Mouse (Mus musculus) limb, embryonic 12.5 days (tissue): ENCODE results near the gene Tecr. TPM values are rescaled to one million over a fixed set of nuclear protein-coding genes. Genes with fewer than 3 reads are reported as not detected.

Experiments
- ATAC-seq: fragments of 200-750 bp; cut with Nextera tagmentation; 2 replicates; pipeline ENCODE4 v1.8.0; 2017; ENCODE audit warnings: low read depth, moderate TSS enrichment; ENCODE audit not compliant: insufficient number of reproducible peaks, insufficient read depth, low FRiP score, low TSS enrichment
- H3K27ac ChIP-seq: fragments of 300-500 bp; sonication (generic); 2 replicates; pipeline ENCODE4 v1.5.1; 2016; ENCODE audit warnings: mild to moderate bottlenecking, moderate library complexity
- H3K27me3 ChIP-seq: fragments of 300-500 bp; sonication (generic); 2 replicates; pipeline ENCODE4 v1.6.1; 2016; ENCODE audit warnings: mild to moderate bottlenecking, moderate library complexity
- H3K36me3 ChIP-seq: fragments of 300-500 bp; sonication (generic); 2 replicates; pipeline ENCODE4 v1.6.1; 2016; ENCODE audit warnings: mild to moderate bottlenecking, moderate library complexity
- H3K4me1 ChIP-seq: fragments of 300-500 bp; sonication (generic); replicated peaks from 2 replicates; pipeline ENCODE4 v1.6.1; 2016
- H3K4me2 ChIP-seq: fragments of 300-500 bp; sonication (generic); 2 replicates; pipeline ENCODE4 v1.6.1; 2016; ENCODE audit warnings: mild to moderate bottlenecking, moderate library complexity
- H3K4me3 ChIP-seq: fragments of 300-500 bp; sonication (generic); replicated peaks from 2 replicates; pipeline ENCODE4 v1.5.1; 2016; ENCODE audit warnings: mild to moderate bottlenecking
- H3K9ac ChIP-seq: fragments of 300-500 bp; sonication (generic); replicated peaks from 2 replicates; pipeline ENCODE4 v1.6.1; 2016; ENCODE audit warnings: mild to moderate bottlenecking, moderate library complexity
- H3K9me3 ChIP-seq: fragments of 300-500 bp; sonication (generic); 2 replicates; pipeline ENCODE4 v1.6.1; 2016; ENCODE audit warnings: mild to moderate bottlenecking, moderate library complexity
- WGBS: fragments of 180-500 bp; shearing (Covaris S2); methylation state at CpG from one replicate; pipeline ENCODE4 v1.1.7; 2016; 5-methylcytosine and 5-hydroxymethylcytosine counted together
- polyA plus RNA-seq: library from polyadenylated mRNA; unstranded; fragments of >200 nt; fragmentation: Nextera tagmentation; extraction: Ambion mirVana; gene quantifications from 2 replicates; pipeline ENCODE4 v1.2.1, GENCODE M21; 2016

Gene Tecr
- polyA plus RNA-seq, 1 experiment from 2014 or later, result 577 TPM

DNA sequence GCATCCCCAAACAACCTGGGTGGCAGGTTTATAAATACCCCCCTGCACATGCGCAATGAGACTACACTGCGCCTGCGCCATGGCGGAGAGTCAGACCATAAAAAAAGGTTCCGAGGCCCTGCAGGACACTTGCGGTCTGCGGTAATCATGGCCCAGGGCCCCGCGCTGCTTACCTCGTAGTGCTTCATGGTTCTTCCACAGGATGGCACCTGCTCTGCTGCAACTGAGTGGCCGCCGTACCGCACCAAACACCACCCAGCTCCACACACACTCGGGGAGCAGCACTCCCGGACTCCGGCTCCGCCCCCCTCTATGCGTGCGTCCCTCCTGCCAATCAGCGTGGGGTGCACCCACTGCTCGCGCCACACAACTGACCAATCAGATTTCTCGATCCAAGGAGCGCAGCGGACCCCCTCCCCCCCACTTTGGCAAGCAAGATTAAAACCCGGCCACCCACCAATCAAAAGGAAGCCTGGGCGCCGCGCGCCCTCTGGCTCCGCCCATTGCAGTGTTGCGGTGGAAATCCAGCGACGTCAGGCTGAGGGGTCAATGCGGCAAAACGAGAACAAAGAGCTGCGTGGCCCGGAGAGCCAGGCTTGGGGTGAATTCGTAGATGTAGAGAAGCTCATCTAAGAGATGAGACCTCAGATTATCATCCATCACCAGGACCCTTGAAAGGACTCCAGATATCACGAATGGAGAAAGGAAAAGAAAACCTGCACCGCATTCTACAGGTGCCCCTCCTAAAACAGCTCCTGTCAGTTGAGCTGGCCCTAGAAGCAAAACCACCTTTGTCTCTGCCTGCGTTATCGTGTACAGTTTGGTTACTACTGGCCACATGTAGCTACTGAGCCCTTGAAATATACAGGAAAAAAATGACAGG, 13.4 kb downstream of the Tecr start:
- Histone ChIP-seq H3K4me2 (peak overlapping the region; percentile 86), H3K27ac (peak overlapping the region; percentile 91), H3K4me3 (peak overlapping the region; percentile 86), H3K4me1 (peaks cover 24% of the 10 kb centered on the region), H3K27me3 (no peaks in the 10 kb centered on the region), H3K36me3 (peaks cover 21% of the 10 kb centered on the region), H3K9ac (peak overlapping the region; percentile 91), H3K9me3 (no peaks in the 10 kb centered on the region)
- peak; percentile 98 for ATAC-seq
- under 1% methylated on average over 43 of the region's 43 CpGs for WGBS

DNA sequence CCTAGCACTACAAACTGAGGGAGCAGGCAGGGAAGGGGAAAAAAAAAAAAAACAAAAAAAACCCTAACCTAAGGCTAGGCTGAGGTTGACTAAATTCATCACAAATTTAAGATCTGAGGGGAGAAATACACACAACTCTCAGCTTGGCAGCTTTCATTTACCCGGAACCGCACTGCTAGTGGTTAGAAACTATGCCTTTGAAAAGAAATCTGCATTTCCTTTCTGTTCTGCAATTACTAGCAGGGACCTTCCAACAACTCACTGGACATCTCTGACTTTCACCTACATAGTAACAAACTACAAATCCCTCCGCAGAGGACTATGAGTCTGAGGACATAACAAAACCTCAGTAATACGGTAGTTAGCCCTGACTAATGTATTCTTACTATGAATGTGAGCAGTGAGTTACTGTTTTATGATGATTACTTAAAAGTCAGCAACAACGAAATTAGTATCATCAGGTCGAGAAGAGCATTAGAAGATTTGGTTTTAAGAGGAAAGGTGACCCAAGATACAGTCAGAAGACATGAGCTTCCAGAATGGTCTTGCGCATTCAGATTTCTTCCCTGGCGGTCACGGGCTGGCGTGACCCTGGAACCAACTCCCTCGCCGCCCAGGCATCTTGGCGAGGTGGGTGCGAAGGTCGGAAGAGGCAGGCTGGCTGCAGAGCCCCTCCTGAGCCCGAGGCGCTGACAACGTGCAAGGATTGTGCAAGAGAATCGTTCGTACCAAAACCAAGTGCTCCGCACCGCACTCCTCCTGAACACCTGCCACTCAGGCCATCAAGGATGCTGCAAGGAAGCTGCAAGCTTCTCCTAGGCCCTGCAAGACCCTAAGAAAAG, 14.2 kb downstream of the Tecr start:
- no peak for ATAC-seq
- 7% methylated on average over 22 of the region's 22 CpGs for WGBS

DNA sequence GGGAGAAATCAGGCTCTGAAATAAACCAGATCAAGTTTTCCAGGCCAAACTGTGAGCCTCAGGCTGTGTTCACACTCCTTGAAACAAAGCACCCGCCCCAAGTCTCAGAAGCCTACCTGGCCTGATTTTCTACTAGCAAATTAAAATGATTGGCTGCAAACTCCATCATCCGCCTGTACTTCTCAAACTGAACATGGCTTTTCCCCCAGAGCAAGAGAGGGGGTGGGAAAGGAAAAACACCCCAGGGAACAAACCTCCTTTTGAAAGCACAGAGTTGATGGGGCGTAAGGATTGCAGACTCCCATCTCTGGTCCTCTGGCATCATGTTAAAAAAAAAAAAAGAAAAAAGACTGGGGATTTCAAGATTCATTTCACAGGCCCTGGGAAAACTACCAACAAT, 15.1 kb downstream of the Tecr start:
- 64% methylated on average over 3 of the region's 3 CpGs for WGBS
- Histone ChIP-seq H3K9ac (peak overlapping the region; percentile 54; the same call in 1 of the 2 replicates), H3K27ac (no peak overlapping the region)

More for the DNA sequence above, 14.2 kb downstream of the Tecr start:
- Histone ChIP-seq H3K27me3 (no peaks in the 10 kb centered on the region), H3K4me1 (peaks cover 30% of the 10 kb centered on the region), H3K27ac (peak overlapping the region; percentile 90), H3K9me3 (no peaks in the 10 kb centered on the region), H3K4me2 (peak overlapping the region; percentile 86), H3K9ac (peak overlapping the region; percentile 91), H3K36me3 (peaks cover 28% of the 10 kb centered on the region), H3K4me3 (peak overlapping the region; percentile 86)

DNA sequence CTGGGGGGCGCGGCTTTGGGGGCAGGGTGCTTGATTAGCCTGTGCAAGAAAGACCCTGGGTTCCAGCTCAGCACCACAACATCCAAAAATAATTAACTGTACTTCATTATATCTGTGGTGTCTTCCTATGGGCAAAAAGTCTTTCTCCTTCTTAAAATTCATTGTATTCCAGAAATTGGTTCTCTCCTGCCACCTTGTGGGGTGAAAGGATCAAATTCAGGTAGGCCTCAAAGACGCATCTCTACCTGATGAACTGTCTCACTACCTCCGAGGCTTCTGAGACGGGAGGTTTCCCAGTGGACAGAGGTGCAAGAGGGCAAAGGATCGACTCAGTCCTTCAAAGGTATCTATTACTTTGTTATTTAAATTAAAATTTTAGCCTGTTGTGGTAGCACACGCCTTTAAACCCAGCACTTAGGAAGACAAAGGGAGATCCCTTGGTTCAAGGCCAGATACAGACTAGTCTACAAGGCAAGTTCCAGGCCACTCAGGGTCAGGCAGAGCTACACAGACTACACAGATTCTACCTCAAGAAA, 17.2 kb downstream of the Tecr start:
- Histone ChIP-seq H3K9ac (no peak overlapping the region), H3K4me2 (no peak overlapping the region), H3K36me3 (peaks cover 51% of the 10 kb centered on the region), H3K27me3 (no peaks in the 10 kb centered on the region), H3K4me3 (no peak overlapping the region), H3K9me3 (no peaks in the 10 kb centered on the region), H3K4me1 (peaks cover 30% of the 10 kb centered on the region), H3K27ac (no peak overlapping the region)
- no peak for ATAC-seq
- whole genome bisulfite sequencing, result 87% methylated on average over 7 of the region's 7 CpGs

More for the DNA sequence above, 15.1 kb downstream of the Tecr start:
- H3K27me3 ChIP-seq, result no peaks in the 10 kb centered on the region
- no peaks in the 10 kb centered on the region for H3K9me3 ChIP-seq
- peak overlapping the region; percentile 86 for H3K4me3 ChIP-seq
- H3K36me3 ChIP-seq, result peaks cover 37% of the 10 kb centered on the region
- H3K4me1 ChIP-seq, result peaks cover 30% of the 10 kb centered on the region
- ATAC-seq, result no peak
- H3K4me2 ChIP-seq, result peak overlapping the region; percentile 86

DNA sequence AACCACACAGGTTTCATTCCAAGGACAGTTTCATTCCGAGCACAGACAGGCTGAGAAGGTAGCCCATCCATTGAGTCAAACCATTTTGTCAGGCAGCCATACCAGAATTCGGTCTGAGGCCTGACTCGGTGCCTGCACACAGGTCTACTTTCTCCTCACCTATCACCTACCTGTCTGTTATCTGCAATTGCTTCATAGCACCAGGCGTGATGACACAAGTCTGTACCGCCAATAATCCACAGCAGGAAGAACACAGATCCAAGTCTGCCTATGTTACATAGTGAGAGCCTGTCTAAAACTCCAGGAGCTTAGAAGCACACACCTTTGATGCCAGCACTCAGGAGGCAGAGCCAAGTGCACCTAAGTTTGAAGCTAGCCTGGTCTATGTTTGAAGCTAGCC, 18.9 kb downstream of the Tecr start:
- no peaks in the 10 kb centered on the region for H3K27me3 ChIP-seq
- H3K4me1 ChIP-seq, result peaks cover 30% of the 10 kb centered on the region
- no peak overlapping the region for H3K27ac ChIP-seq
- H3K4me3 ChIP-seq, result no peak overlapping the region
- H3K4me2 ChIP-seq, result no peak overlapping the region
- no peak overlapping the region for H3K9ac ChIP-seq
- WGBS, result 92% methylated on average over 5 of the region's 5 CpGs
- H3K9me3 ChIP-seq, result no peaks in the 10 kb centered on the region
- no peak for ATAC-seq
- peaks cover 66% of the 10 kb centered on the region for H3K36me3 ChIP-seq

DNA sequence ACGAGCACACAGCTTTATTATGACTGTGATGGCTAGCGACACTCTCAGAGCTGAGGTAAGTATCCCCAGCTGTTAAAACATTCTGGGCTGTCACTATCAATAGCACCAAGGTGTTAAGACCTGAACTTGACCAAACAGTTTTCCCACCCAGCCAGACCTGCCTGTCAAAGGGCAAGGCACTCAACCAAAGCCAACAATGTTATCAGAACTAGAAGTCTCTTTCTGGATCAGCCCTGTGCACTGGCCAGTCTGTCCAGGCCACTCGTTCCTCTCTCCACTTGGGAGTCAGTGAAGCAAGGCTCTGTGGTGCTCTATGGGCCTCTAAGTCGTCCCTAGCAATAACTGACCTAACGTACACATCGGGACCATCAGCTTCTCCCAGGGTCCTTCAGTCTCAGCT, 20.1 kb downstream of the Tecr start:
- Histone ChIP-seq H3K4me2 (no peak overlapping the region), H3K4me3 (no peak overlapping the region), H3K27me3 (no peaks in the 10 kb centered on the region), H3K9ac (no peak overlapping the region), H3K36me3 (peaks cover 78% of the 10 kb centered on the region), H3K9me3 (no peaks in the 10 kb centered on the region), H3K27ac (no peak overlapping the region), H3K4me1 (peaks cover 22% of the 10 kb centered on the region)
- WGBS, result 74% methylated on average over 6 of the region's 6 CpGs
- ATAC-seq, result no peak

DNA sequence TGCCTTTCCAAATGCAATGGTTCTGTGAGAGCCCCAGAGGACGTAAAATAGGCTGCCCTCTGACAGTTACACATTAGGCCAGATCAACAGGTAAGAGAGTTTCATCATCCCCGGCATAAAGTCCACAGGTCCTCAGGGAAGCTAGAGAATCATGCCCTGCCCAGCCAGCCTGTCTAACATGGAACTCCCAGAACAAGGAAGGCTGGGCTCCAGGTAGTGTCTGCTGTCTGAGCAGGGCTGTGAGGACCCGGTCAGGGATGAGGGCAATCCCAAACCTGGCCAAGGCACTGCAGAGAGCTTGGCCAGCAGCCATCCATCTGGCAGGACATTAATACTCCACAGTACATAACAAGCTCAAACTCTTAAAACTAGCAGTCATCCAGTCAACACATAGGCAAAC, 22.4 kb downstream of the Tecr start:
- H3K27me3 ChIP-seq, result no peaks in the 10 kb centered on the region
- 85% methylated on average over 3 of the region's 3 CpGs for WGBS
- H3K4me1 ChIP-seq, result peaks cover 10% of the 10 kb centered on the region; the same call in 1 of the 2 replicates
- H3K4me2 ChIP-seq, result no peak overlapping the region
- no peaks in the 10 kb centered on the region for H3K9me3 ChIP-seq
- no peak for ATAC-seq
- peaks cover 78% of the 10 kb centered on the region for H3K36me3 ChIP-seq
- H3K4me3 ChIP-seq, result no peak overlapping the region
- H3K27ac ChIP-seq, result no peak overlapping the region
- no peak overlapping the region for H3K9ac ChIP-seq

DNA sequence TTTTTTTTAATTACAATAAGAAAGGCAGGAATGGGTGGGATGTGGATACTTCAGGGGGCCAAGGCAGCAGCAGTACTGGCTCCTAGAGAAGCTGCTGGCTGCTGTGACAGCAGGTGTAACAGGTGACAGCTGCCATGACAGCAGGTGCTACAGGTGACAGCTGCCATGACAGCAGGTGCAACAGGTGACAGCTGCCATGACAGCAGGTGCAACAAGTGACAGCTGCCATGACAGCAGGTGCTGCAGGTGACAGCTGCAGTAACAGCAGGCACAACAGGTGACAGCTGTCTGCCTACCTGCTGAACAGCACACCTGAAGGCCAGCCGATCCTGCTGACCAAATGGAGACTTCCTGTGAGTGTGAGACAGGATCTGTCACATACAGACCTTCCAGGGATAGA, 23.0 kb downstream of the Tecr start:
- no peak overlapping the region for H3K4me3 ChIP-seq
- H3K36me3 ChIP-seq, result peaks cover 78% of the 10 kb centered on the region
- no peak overlapping the region for H3K27ac ChIP-seq
- no peaks in the 10 kb centered on the region for H3K27me3 ChIP-seq
- no peak for ATAC-seq
- no peaks in the 10 kb centered on the region for H3K9me3 ChIP-seq
- H3K4me1 ChIP-seq, result peaks cover 10% of the 10 kb centered on the region; the same call in 1 of the 2 replicates
- H3K9ac ChIP-seq, result no peak overlapping the region
- no peak overlapping the region for H3K4me2 ChIP-seq
- WGBS, result 88% methylated on average over 1 of the region's 1 CpGs

DNA sequence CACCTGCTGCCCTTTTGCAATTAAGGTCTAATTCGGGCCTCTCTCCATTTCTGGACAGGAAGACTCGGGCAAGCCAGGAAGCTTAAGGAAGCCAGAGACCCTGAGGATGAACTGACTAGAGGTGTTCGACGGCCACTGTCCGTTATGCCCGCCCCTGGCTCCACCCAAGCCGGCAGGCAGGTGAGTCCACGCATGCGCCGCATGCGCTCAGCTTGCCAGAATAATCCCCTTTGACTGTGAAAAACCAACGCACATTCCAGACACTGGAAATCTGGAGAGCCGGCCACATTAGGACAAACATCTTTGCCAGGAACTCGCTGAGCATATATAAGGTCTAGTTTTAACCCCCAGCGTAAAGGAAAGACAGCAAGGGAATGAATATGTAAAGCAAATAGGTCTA, 24.5 kb downstream of the Tecr start:
- peaks cover 71% of the 10 kb centered on the region for H3K36me3 ChIP-seq
- no peaks in the 10 kb centered on the region for H3K27me3 ChIP-seq
- no peaks in the 10 kb centered on the region for H3K9me3 ChIP-seq
- no peak overlapping the region for H3K4me3 ChIP-seq
- WGBS, result 90% methylated on average over 15 of the region's 15 CpGs
- peaks cover 13% of the 10 kb centered on the region for H3K4me1 ChIP-seq
- no peak overlapping the region for H3K9ac ChIP-seq
- H3K27ac ChIP-seq, result no peak overlapping the region
- no peak for ATAC-seq
- H3K4me2 ChIP-seq, result no peak overlapping the region

DNA sequence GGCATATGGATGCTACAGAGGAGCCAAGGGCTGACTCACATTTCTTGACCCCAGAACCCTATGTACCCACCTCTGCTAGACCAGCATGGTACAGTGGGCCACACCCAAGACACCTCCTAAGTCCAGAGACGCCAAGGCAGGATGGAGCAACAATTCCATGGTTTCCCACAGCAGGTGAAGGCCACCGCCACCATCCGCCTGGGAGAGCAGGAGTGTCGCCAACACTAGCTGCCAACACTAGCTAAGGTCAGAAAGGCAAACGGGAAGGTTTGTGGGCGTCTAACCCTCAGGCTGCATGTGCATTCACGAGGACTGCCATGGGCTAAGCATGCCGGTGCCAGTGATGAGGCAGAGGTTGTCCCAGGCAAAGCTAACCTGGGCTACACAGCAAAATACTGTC, 25.5 kb downstream of the Tecr start:
- 92% methylated on average over 8 of the region's 8 CpGs for WGBS
- Histone ChIP-seq H3K27ac (no peak overlapping the region), H3K9ac (no peak overlapping the region), H3K4me1 (peaks cover 21% of the 10 kb centered on the region), H3K9me3 (no peaks in the 10 kb centered on the region), H3K27me3 (no peaks in the 10 kb centered on the region), H3K36me3 (peaks cover 65% of the 10 kb centered on the region), H3K4me2 (no peak overlapping the region), H3K4me3 (no peak overlapping the region)
- ATAC-seq, result no peak

DNA sequence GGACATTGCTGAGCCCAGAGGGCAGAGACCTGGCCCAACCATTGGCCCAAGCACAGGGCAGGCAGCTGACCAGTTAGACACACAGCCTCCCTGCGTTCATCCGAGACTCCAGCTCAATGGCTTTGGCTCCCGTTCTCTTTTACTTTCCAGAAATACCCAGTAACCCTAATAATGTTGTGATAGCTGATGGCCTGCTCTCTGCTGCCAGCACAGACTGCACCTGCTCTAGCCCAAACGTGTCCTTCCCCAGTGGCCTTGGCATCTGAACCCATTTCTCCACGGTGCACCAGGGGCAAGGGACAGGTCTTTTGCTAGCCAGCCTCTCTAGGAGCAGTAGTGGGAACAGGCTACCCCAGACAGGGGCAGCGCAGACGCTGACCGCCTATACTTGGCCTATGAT, 26.9 kb downstream of the Tecr start:
- H3K27ac ChIP-seq, result no peak overlapping the region
- no peak overlapping the region for H3K9ac ChIP-seq
- no peaks in the 10 kb centered on the region for H3K27me3 ChIP-seq

More for the DNA sequence above, 26.9 kb downstream of the Tecr start:
- H3K4me2 ChIP-seq, result no peak overlapping the region
- peaks cover 53% of the 10 kb centered on the region for H3K36me3 ChIP-seq
- H3K9me3 ChIP-seq, result no peaks in the 10 kb centered on the region
- H3K4me3 ChIP-seq, result no peak overlapping the region
- 89% methylated on average over 8 of the region's 8 CpGs for WGBS
- H3K4me1 ChIP-seq, result peaks cover 35% of the 10 kb centered on the region
- ATAC-seq, result no peak
